8 mouse cellular contexts compared by ENCODE assay signal in genomic region chr5:114690633-114691567, GRCm38 (mm10). TPM values are rescaled to one million over a fixed set of nuclear protein-coding genes. Genes with fewer than 3 reads are reported as not detected.
DNase-seq lines count a peak whose midpoint lies in the region; ATAC-seq lines count a peak whose summit lies in the region.

Gene Gltp (minus strand): TSS chr5:114690984.

- H3K36me3 ChIP-seq in heart, embryonic 14.5 days (ENCODE audit: control insufficient read depth, insufficient read depth, low read length), result no peaks in the 10 kb centered on the region
- H3K36me3 ChIP-seq in liver, embryonic 13.5 days, result no peaks in the 10 kb centered on the region
- H3K36me3 ChIP-seq in stomach, embryonic 16.5 days (ENCODE audit: control insufficient read depth, insufficient read depth, low read length), result no peaks in the 10 kb centered on the region

- no peaks in the 10 kb centered on the region; the same call in 1 of the 2 replicates for H3K4me1 ChIP-seq in brown adipose tissue, adult 24 weeks (ENCODE audit: control insufficient read depth, insufficient read depth, insufficient read length, low read length)
- peaks cover 9 to 15% of the 10 kb centered on the region in 2 experiments for H3K4me1 ChIP-seq in heart, embryonic 14.5 days (ENCODE audit: control insufficient read depth in 2 of 2, insufficient read depth in 2 of 2, low read length in 2 of 2)
- peaks cover 41% of the 10 kb centered on the region for H3K4me1 ChIP-seq in liver, embryonic 13.5 days (replicated peaks)
- peaks cover 19% of the 10 kb centered on the region for H3K4me1 ChIP-seq in stomach, embryonic 16.5 days (ENCODE audit: control insufficient read depth, insufficient read depth, low read length)

- WGBS in heart, embryonic 14.5 days, result 3% methylated on average over 67 of the region's 75 CpGs
- 4% methylated on average over 75 of the region's 75 CpGs for WGBS in liver, embryonic 13.5 days (ENCODE audit: insufficient replicate concordance)
- WGBS in stomach, embryonic 16.5 days, result 3% methylated on average over 75 of the region's 75 CpGs

- peak within 1 kb of the TSS; percentile 61 for H3K27ac ChIP-seq in brown adipose tissue, adult 24 weeks (replicated peaks; ENCODE audit: low read depth, low read length)
- 0 out of 4 replicates have a peak within 1 kb of the TSS, but pooled peaks of 1 of the 2 experiments have one; percentile 4 for H3K27ac ChIP-seq in heart, embryonic 14.5 days (replicated peaks in 1 of 2; ENCODE audit: control insufficient read depth in 1 of 2, insufficient read depth in 1 of 2, low read depth in 2 of 2, low read length in 2 of 2)
- peak within 1 kb of the TSS; percentile 77 for H3K27ac ChIP-seq in liver, embryonic 13.5 days
- H3K27ac ChIP-seq in stomach, embryonic 16.5 days (ENCODE audit: low read length), result peak within 1 kb of the TSS; percentile 77

- H3K27me3 ChIP-seq in heart, embryonic 14.5 days (ENCODE audit: control insufficient read depth, insufficient read depth, low read length), result peaks cover 8% of the 10 kb centered on the region
- peaks cover 19% of the 10 kb centered on the region for H3K27me3 ChIP-seq in liver, embryonic 13.5 days
- no peaks in the 10 kb centered on the region for H3K27me3 ChIP-seq in stomach, embryonic 16.5 days (ENCODE audit: control insufficient read depth, insufficient read depth, low read length)

- peak within 1 kb of the TSS; percentile 93 for H3K4me2 ChIP-seq in heart, embryonic 14.5 days (ENCODE audit: low read length)
- H3K4me2 ChIP-seq in liver, embryonic 13.5 days, result peak within 1 kb of the TSS; percentile 99
- peak within 1 kb of the TSS; percentile 86 for H3K4me2 ChIP-seq in stomach, embryonic 16.5 days (ENCODE audit: low read depth, low read length)

- peak; percentile 93 for ATAC-seq in heart, embryonic 14.5 days (ENCODE audit: insufficient number of reproducible peaks, insufficient read depth, low FRiP score, low read depth)
- ATAC-seq in liver, embryonic 13.5 days (ENCODE audit: low read depth), result peak; percentile 95
- peak; percentile 96 for ATAC-seq in stomach, embryonic 16.5 days (ENCODE audit: insufficient read depth, low FRiP score)

- H3K9ac ChIP-seq in heart, embryonic 14.5 days (ENCODE audit: low read length), result peak within 1 kb of the TSS; percentile 82
- peak within 1 kb of the TSS; percentile 91 for H3K9ac ChIP-seq in liver, embryonic 13.5 days
- H3K9ac ChIP-seq in stomach, embryonic 16.5 days (ENCODE audit: low read length), result peak within 1 kb of the TSS; percentile 86

- DNase-seq in CD4-positive helper T cell, adult 2 months (ENCODE audit: low read depth, low spot score), result peak; percentile 97
- DNase-seq in fibroblast of lung, adult 2 months (ENCODE audit: low read depth), result peak; percentile 60
- peak; percentile 95 for DNase-seq in kidney, postnatal 14 days
- peak; percentile 93 for DNase-seq in liver, embryonic 13.5 days
- DNase-seq in neural tube, embryonic 10.5 days (ENCODE audit: extremely low spot score, low spot score), result peak; percentile 90

- H3K4me3 ChIP-seq in brown adipose tissue, adult 24 weeks (ENCODE audit: insufficient read depth, low read depth, low read length), result peak within 1 kb of the TSS; percentile 94
- H3K4me3 ChIP-seq in heart, embryonic 14.5 days (ENCODE audit: control insufficient read depth in 1 of 2, insufficient read depth in 1 of 2, low read depth in 1 of 2, low read length in 2 of 2), result peak within 1 kb of the TSS; percentile 70 to 88
- peak within 1 kb of the TSS; percentile 80 for H3K4me3 ChIP-seq in liver, embryonic 13.5 days (replicated peaks)
- H3K4me3 ChIP-seq in stomach, embryonic 16.5 days (replicated peaks; ENCODE audit: low read length), result peak within 1 kb of the TSS; percentile 72

- no peaks in the 10 kb centered on the region for H3K9me3 ChIP-seq in heart, embryonic 14.5 days (ENCODE audit: control insufficient read depth, low read length)
- no peaks in the 10 kb centered on the region for H3K9me3 ChIP-seq in liver, embryonic 13.5 days (replicated peaks)
- H3K9me3 ChIP-seq in stomach, embryonic 16.5 days (replicated peaks; ENCODE audit: control insufficient read depth, low read length), result no peaks in the 10 kb centered on the region

RNA-seq across cellular contexts. Expression of gene Gltp, which starts in this region (rescaled TPM):
- 29.8 and 31.9 TPM in 2 replicates for polyA plus RNA-seq in brown adipose tissue, adult 24 weeks (2012; ENCODE audit: insufficient read depth, insufficient read length, missing spikeins)
- polyA plus RNA-seq in heart, embryonic 14.5 days (2014; fragmentation: Nextera tagmentation; extraction: Ambion mirVana), result 39.1 and 40.6 TPM in 2 replicates
- 36.1 and 41.7 TPM in 2 replicates for polyA plus RNA-seq in liver, embryonic 13.5 days (2015; fragmentation: Nextera tagmentation; extraction: Ambion mirVana)
- polyA plus RNA-seq in stomach, embryonic 16.5 days (2015; fragmentation: Nextera tagmentation; extraction: Ambion mirVana), result 208 and 281 TPM in 2 replicates
